Mouse (Mus musculus) 416B (cell line): Measurements from ENCODE around the gene Fbxl15.

Experiments
- DNase-seq: peaks from one replicate; pipeline ENCODE4 v3.0.0; 2011; ENCODE audit warnings: low read depth

Gene Fbxl15

DNA sequence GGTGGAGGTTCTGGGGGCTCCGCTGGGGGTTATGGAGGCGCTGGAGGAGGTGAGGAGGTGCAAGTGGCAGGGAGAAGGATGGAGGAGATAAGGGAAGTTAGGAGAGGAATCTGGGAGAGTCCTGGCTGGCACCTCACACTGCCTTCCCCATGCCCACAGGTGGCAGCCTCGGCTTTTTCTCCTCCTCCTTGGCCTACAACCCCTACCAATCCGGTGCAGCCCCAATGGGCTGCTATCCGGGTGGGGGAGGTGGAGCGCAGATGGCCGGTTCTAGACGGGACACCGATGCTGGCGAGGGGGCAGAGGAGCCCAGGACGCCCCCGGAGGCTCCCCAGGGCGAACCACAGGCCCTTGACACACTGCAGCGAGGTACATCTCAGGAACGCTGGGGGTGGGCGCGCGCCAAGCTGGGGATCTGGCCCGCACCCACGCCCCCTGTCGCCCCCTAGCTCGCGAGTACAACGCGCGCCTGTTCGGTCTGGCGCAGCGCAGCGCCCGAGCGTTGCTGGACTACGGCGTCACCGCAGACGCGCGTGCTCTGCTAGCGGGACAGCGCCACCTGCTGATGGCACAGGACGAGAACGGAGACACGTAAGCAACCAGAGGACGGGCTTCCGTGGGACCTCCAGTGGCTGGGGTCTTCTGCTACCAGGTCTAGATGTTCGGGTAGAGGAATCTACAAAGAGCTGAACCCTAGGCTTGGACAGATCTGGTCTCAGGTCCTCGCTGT is 19.1 kb upstream of the Fbxl15 start:
- no peak for DNase-seq

- DNase-seq: no peak
These were observed 18.2 kb upstream of the Fbxl15 start for GRCm38 (mm10) chr19:46309651-46310305.

DNA sequence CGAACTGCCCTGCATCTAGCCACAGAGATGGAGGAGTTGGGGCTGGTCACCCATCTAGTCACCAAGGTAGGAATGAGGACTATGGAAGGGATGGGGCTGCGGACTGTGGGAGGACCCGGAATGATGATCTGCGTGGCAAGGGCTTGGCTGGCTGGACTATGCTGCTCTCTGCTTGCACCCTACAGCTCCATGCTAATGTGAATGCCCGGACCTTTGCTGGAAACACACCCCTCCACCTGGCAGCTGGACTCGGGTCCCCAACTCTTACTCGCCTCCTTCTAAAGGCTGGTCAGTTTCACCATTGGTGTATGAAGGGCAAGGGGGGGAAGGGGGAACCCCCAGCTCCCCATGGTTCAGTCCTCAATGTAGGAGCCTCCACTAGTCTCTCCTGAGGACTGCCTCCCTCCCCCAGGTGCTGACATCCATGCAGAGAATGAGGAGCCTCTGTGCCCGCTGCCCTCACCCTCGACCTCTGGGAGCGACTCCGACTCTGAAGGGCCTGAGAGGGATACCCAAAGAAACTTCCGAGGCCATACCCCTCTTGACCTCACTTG is 17.6 kb upstream of the Fbxl15 start:
- no peak for DNase-seq

- no peak for DNase-seq
These were observed 16.6 kb upstream of the Fbxl15 start for GRCm38 (mm10) chr19:46311341-46311740.

DNA sequence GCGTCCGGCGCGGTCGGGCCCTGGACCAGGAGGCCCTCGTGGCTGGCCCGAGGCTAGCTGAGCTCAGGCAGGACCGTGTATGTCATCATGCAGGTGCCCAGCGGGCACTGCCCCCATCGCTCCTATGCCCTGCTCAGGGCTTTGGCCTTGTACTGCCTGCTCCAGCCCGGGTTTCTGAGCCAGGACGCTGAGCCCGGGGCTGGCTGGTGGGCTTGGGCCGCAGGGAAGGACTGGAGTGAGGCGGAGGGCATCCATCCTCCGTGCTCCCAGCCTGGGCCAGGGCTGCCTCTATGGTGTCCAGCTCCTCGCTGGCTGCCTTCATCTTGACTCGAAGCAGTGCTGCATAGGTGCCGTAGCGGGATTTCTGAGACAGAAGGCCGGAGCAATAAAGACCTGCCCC is 15.4 kb upstream of the Fbxl15 start:
- no peak for DNase-seq

DNA sequence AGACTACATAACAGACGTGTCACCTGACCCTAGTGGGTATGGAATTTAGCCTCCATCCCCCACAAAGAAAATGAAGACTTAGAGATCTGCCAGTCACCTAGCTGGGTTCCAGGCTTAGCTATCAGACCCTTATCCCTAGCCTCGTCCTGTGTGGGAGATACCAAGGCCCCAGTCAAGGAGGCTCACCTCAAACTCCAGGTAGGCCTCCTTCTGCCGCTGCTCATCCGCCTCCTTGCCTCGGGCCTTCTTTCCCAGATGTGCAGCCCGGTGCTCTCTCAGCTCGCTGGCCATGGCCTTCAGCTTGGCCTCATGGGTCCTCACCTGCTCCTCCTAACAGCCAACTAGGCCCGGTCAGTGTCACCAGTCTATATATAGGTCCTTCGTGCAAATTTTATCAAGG is 14.9 kb upstream of the Fbxl15 start:
- no peak for DNase-seq

- no peak for DNase-seq
These were observed 14.4 kb upstream of the Fbxl15 start for GRCm38 (mm10) chr19:46313591-46313990.

DNA sequence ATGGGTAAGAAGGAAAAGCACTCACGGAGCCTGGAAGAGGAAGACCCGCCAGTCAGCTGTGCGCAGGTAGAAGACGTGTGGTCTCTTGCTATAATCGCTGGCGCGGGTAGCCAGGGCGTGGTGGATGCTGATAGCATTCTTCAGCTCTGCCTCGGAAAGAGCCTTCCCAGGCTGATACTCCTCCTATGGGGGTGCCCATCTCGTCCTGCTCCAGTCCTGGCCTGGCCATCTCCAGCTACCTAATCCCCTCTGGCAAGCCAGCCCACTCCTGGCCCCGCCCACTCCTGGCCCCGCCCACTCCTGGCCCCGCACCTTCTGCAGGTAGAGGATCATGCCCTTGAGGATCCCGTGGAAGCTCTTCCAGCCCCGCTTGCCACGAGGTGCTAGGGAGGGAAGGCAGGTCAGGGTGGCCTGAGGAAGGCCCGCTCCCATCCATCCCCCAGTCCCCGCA is 13.8 kb upstream of the Fbxl15 start:
- DNase-seq: no peak

- peak; percentile 57 for DNase-seq
These were observed 12.9 kb upstream of the Fbxl15 start for GRCm38 (mm10) chr19:46314872-46315742.

GRCm38 (mm10) chr19:46315752-46316610 is 12.0 kb upstream of the Fbxl15 start:
- DNase-seq: no peak

GRCm38 (mm10) chr19:46316846-46317545 is 11.0 kb upstream of the Fbxl15 start:
- DNase-seq: no peak

DNA sequence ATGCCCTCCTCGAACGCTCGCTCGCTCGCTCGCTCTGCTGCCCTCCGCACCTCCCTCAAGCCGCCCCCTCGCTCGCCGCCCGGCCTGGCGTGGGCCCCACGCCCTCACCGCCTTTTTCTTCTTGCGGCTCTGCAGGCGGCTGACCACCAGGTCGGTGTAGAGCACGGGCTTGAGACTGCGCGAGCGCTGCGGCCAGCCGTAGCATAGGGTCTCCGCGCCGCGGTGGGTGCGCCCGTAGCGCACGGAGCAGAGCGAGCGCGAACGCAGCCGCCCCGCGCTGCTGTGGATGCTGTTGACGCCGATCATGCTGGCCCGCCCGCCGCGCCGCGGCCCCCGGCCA is 10.5 kb upstream of the Fbxl15 start:
- no peak for DNase-seq

DNA sequence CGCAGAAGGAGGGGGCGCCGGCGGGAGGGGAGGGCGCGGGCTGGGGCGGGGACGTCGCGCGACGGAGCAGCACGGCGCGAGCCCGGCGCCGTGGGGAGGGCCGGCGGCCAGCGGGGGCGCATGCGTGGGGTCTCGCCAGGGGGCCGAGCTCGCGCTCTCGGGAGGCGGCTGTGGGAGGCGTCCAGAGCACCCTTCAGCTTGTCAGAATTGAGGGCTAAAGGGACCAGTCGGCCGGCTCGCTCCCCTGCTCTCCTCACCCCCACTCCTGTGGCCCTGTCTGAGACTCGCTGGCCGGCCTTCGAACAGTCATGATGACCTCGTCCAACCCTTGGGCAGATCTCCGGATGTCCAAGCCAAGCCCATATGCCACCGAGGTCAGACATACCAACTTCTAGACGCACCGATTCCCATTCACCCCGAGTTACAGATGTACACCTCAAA is 9.9 kb upstream of the Fbxl15 start:
- no peak for DNase-seq

DNA sequence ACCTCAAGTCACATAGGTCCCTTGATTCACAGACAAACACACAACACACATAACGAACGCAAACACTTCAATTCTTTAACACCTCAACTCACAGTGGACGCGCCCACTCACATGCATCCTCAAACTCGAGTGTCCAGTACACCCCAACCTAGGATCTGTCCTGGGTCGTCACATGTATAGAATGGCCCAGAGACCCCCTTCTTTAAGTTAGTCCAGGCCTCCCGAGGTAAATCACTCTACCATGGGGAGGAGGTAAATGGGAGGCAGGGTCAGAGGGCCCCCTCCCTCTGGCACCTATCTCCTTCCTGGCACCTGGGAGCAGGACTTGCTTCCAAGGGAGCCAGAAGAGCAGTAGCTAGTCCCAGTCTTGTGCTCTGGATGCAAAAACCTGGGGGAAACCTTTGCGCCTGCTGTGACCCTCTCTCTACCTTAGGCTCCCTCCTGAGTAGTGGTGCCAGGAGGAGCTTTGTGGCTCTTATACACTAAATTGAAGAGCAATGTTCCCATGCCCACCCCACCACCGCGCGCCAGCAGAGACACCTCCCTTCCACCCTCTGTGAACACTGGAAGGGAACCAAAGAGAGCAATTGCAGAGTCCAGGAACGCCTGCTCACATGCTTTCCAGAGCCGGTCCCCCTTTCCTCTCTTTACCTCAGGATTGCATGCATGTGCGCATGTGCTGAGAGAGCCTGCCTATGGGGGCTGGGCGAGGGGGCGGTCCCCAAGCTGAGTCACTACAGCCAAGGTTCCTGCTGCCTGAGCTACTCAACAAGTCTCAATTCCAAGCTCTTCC is 9.2 kb upstream of the Fbxl15 start:
- DNase-seq: peak; percentile 69

DNA sequence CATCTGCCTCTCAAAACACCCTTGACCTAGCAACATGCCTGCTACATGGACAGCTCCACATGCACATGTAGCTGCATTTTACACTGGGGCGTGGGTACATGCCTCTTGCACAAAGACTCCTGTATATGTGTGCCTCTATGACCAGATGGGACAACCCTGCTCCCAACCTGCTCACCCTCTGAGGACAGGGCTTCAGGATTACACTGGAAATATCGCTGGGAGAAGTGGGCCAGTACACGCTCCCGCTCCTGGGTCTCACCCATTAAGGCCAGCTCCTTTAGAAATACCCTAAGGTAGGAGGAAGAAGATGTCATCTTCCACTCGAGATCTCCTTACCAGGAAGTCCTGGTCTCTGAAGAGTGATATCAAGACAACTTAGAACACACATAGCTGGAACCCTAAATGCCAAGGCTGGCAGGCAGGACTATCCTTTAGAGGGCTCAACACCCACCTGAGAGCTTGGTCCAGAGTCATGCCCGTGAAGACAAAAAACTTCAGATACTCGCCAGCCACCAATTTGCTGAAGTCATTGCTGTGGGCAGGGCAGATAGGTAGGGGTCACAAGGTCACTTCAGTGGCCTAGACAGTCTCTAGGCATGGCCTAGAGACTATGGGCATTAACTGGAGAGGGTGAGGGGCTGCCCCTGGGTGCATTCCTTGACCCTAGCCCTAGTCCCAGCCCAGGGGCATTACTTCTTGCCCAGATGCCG is 7.8 kb upstream of the Fbxl15 start:
- no peak for DNase-seq

- DNase-seq: no peak
These were observed 6.7 kb upstream of the Fbxl15 start for GRCm38 (mm10) chr19:46321101-46321943.

GRCm38 (mm10) chr19:46322144-46322995 is 5.6 kb upstream of the Fbxl15 start:
- no peak for DNase-seq
